Mouse (Mus musculus) liver, embryonic 11.5 days (tissue): ENCODE results near the gene Arhgap17. TPM values are rescaled to one million over a fixed set of nuclear protein-coding genes. Genes with fewer than 3 reads are reported as not detected.

ENCODE experiments used
- ATAC-seq: fragments of 200-750 bp; cut with Nextera tagmentation; replicated peaks from 2 replicates; pipeline ENCODE4 v1.8.0; 2017; ENCODE audit warnings: moderate number of reproducible peaks, mild to moderate bottlenecking, moderate TSS enrichment, moderate library complexity; ENCODE audit not compliant: low FRiP score
- DNase-seq: peaks from one replicate; pipeline ENCODE4 v3.0.0-alpha.2; 2017; ENCODE audit warnings: low spot score
- H3K27ac ChIP-seq: fragments of 300-500 bp; sonication (generic); 2 replicates; pipeline ENCODE4 v1.5.1; 2014; ENCODE audit warnings: mild to moderate bottlenecking, low read depth, low read length, control low read depth
- H3K27me3 ChIP-seq: fragments of 300-500 bp; sonication (generic); replicated peaks from 2 replicates; pipeline ENCODE4 v1.6.1; 2014; ENCODE audit warnings: low read length, mixed read lengths; ENCODE audit not compliant: control insufficient read depth, insufficient read depth
- H3K36me3 ChIP-seq: fragments of 300-500 bp; sonication (generic); 2 replicates; pipeline ENCODE4 v1.6.1; 2014; ENCODE audit warnings: mild to moderate bottlenecking, low read length, moderate library complexity, mixed read lengths; ENCODE audit not compliant: control insufficient read depth, insufficient read depth
- H3K4me1 ChIP-seq: fragments of 300-500 bp; sonication (generic); replicated peaks from 2 replicates; pipeline ENCODE4 v1.6.1; 2014; ENCODE audit warnings: low read length, mixed read lengths; ENCODE audit not compliant: control insufficient read depth, insufficient read depth
- H3K4me2 ChIP-seq: fragments of 300-500 bp; sonication (generic); 2 replicates; pipeline ENCODE4 v1.6.1; 2014; ENCODE audit warnings: mild to moderate bottlenecking, control low read depth, moderate library complexity
- H3K4me3 ChIP-seq: fragments of 300-500 bp; sonication (generic); 2 replicates; pipeline ENCODE4 v1.5.1; 2014; ENCODE audit warnings: low read depth, low read length, control low read depth
- H3K9ac ChIP-seq: fragments of 300-500 bp; sonication (generic); 2 replicates; pipeline ENCODE4 v1.6.1; 2014; ENCODE audit warnings: low read depth, low read length, control low read depth
- H3K9me3 ChIP-seq: fragments of 300-500 bp; sonication (generic); 2 replicates; pipeline ENCODE4 v1.6.1; 2016; ENCODE audit warnings: low read length, inconsistent platforms, mixed read lengths; ENCODE audit not compliant: control insufficient read depth
- WGBS: fragments of 180-500 bp; shearing (Covaris S2); extraction: QIAGEN DNeasy Blood & Tissue Kit; methylation state at CpG from one replicate; pipeline ENCODE4 v1.1.7; 2014; 5-methylcytosine and 5-hydroxymethylcytosine counted together
- polyA plus RNA-seq: library from polyadenylated mRNA; unstranded; fragments of >200 nt; fragmentation: Nextera tagmentation; extraction: Ambion mirVana; gene quantifications from 2 replicates; pipeline ENCODE4 v1.2.1, GENCODE M21; 2014

Arhgap17 gene
- polyA plus RNA-seq, 1 experiment from 2014 or later: 29.8 TPM

DNA sequence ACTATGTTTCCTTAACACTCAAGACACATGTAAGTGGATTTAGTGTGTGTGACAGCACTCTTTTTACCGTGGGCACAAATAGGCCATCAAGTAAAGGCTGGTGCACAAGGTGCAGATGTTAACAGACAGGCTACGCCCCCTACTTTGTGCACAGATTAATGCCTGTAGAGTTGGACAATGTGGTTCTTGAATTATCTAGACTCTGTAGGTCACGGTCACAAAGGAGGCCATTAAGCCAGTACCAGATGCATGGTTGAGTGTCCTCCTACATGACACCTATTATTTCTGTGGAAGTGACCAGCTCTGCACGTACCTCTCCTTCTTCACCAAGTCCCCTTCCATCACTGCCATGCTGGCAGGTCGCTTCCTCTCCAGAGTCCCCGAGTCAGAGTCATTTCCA, 73.6 kb downstream of the Arhgap17 start:
- H3K27ac ChIP-seq: no peak overlapping the region
- DNase-seq (no peak), ATAC-seq (no peak)
- H3K36me3 ChIP-seq: peaks cover 31% of the 10 kb centered on the region
- no peak overlapping the region for H3K4me3 ChIP-seq
- no peaks in the 10 kb centered on the region for H3K4me1 ChIP-seq
- H3K9me3 ChIP-seq: no peaks in the 10 kb centered on the region
- no peak overlapping the region for H3K4me2 ChIP-seq
- no peaks in the 10 kb centered on the region for H3K27me3 ChIP-seq
- WGBS: 91% methylated on average over 6 of the region's 6 CpGs
- no peak overlapping the region for H3K9ac ChIP-seq

DNA sequence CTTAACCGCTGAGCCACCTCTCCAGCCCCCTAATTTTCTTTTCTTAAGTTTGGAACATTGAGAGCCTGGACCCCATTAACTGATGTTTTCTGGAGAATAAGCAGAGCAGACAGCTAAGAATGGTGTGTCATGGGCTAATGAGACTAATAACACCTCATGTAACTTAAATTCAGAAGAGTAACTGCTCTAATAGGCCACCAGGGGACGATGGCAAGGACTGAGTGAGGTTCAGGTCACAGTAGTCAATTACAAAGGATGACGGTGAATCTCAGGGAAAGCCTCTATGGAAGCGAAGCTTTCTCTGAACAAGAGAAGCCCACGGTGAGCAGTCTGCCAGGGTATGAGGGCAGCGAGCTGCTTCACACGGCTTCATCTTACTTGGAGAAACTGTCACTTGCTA, 74.3 kb downstream of the Arhgap17 start:
- no peak overlapping the region for H3K27ac ChIP-seq
- H3K36me3 ChIP-seq: peaks cover 30% of the 10 kb centered on the region
- no peak for DNase-seq

DNA sequence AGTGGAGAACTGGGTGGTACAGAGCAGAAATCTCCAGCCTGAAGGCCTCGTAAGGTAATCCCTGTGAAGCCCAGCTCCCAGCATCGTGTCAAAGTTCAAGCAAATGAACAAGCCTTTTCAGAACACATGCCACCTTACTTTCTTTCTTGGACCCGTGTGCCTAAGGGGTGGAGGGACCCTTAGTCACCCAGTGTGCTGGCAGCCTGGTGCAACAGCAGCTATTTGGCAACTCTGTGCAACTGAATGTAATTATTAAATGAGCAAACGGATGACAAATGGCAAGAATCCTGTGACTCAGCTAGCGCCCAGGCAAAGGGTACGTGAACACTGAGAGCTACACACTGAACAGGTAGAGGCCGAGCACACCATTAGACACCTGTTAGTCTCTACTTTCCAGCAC, 75.8 kb downstream of the Arhgap17 start:
- H3K4me3 ChIP-seq: no peak overlapping the region
- ATAC-seq (no peak), DNase-seq (no peak)
- H3K27ac ChIP-seq: no peak overlapping the region
- H3K9ac ChIP-seq: no peak overlapping the region
- H3K4me1 ChIP-seq: no peaks in the 10 kb centered on the region
- no peak overlapping the region for H3K4me2 ChIP-seq
- no peaks in the 10 kb centered on the region for H3K9me3 ChIP-seq
- H3K27me3 ChIP-seq: no peaks in the 10 kb centered on the region
- 92% methylated on average over 7 of the region's 7 CpGs for WGBS
- H3K36me3 ChIP-seq: peaks cover 31% of the 10 kb centered on the region

More for the DNA sequence above, 74.3 kb downstream of the Arhgap17 start:
- Histone ChIP-seq H3K27me3 (no peaks in the 10 kb centered on the region), H3K4me1 (no peaks in the 10 kb centered on the region), H3K9ac (no peak overlapping the region), H3K4me2 (no peak overlapping the region), H3K4me3 (no peak overlapping the region), H3K9me3 (no peaks in the 10 kb centered on the region)
- WGBS: 90% methylated on average over 7 of the region's 7 CpGs
- no peak for ATAC-seq

GRCm38 (mm10) chr7:123291942-123292341, 77.8 kb downstream of the Arhgap17 start:
- Histone ChIP-seq H3K27me3 (no peaks in the 10 kb centered on the region), H3K9ac (no peak overlapping the region), H3K4me2 (no peak overlapping the region), H3K27ac (no peak overlapping the region), H3K4me3 (no peak overlapping the region), H3K4me1 (no peaks in the 10 kb centered on the region), H3K36me3 (peaks cover 28% of the 10 kb centered on the region), H3K9me3 (no peaks in the 10 kb centered on the region)
- no peak for DNase-seq
- WGBS: 88% methylated on average over 8 of the region's 8 CpGs
- ATAC-seq: no peak

DNA sequence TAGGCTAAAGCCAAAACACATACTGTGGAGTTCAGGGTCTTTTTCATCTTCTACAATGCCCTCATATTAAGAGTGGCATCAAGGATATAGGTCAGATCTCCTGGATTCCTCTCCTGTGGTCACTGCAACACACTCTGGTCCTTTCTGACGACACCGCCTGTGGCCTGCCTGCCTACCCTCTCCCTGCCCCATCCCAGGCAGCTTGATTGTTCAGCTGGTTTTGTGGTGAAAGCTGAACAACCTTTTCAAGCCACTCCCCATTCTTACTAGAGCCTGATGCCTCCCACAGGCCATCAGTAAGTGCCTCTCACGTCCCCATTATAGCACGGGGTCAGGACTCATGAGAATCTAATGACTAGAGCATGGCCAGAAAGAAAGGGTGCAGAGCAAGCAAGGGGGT, 80.5 kb downstream of the Arhgap17 start:
- DNase-seq (no peak), ATAC-seq (no peak)
- Histone ChIP-seq H3K4me1 (no peaks in the 10 kb centered on the region), H3K27ac (no peak overlapping the region), H3K27me3 (no peaks in the 10 kb centered on the region), H3K4me3 (no peak overlapping the region), H3K9me3 (no peaks in the 10 kb centered on the region), H3K4me2 (no peak overlapping the region), H3K36me3 (peaks cover 25% of the 10 kb centered on the region), H3K9ac (no peak overlapping the region)
- WGBS: 87% methylated on average over 4 of the region's 4 CpGs

DNA sequence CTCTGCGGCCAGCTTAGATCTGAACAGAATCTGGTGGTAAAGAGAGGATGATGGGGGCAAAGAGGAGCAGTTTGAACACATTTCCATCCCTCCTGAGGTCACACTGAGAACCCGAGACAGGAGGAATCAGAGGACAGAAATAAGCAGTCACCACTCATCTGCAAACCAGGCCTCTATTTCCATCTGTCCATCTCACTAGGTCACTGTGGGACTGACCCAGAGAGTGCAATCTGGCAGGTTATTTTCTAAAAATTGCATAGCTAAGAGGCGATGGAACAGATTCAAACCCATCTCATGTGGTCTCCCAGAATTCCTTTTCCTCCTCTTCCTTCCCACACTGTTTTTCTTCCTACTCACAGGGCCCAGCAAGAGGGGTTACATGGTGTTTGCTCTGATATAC, 81.8 kb downstream of the Arhgap17 start:
- no peaks in the 10 kb centered on the region for H3K27me3 ChIP-seq
- no peak overlapping the region for H3K27ac ChIP-seq
- no peaks in the 10 kb centered on the region for H3K9me3 ChIP-seq
- H3K9ac ChIP-seq: no peak overlapping the region
- no peak overlapping the region for H3K4me3 ChIP-seq
- H3K36me3 ChIP-seq: peaks cover 19% of the 10 kb centered on the region
- 87% methylated on average over 3 of the region's 3 CpGs for WGBS
- H3K4me1 ChIP-seq: no peaks in the 10 kb centered on the region
- DNase-seq: no peak
- no peak overlapping the region for H3K4me2 ChIP-seq
- ATAC-seq: no peak

GRCm38 (mm10) chr7:123285896-123286295, 83.8 kb downstream of the Arhgap17 start:
- Histone ChIP-seq H3K4me2 (no peak overlapping the region), H3K9me3 (no peaks in the 10 kb centered on the region), H3K36me3 (peaks cover 13% of the 10 kb centered on the region), H3K4me3 (no peak overlapping the region), H3K27me3 (no peaks in the 10 kb centered on the region), H3K27ac (no peak overlapping the region), H3K4me1 (no peaks in the 10 kb centered on the region), H3K9ac (no peak overlapping the region)
- ATAC-seq (no peak), DNase-seq (no peak)
- 94% methylated on average over 5 of the region's 5 CpGs for WGBS

GRCm38 (mm10) chr7:123283826-123284225, 85.9 kb downstream of the Arhgap17 start:
- Histone ChIP-seq H3K27ac (no peak overlapping the region), H3K4me1 (no peaks in the 10 kb centered on the region), H3K9ac (no peak overlapping the region), H3K4me3 (no peak overlapping the region), H3K36me3 (peaks cover 12% of the 10 kb centered on the region; the same call in 1 of the 2 replicates), H3K9me3 (no peaks in the 10 kb centered on the region), H3K4me2 (no peak overlapping the region), H3K27me3 (no peaks in the 10 kb centered on the region)
- 84% methylated on average over 4 of the region's 4 CpGs for WGBS
- ATAC-seq (no peak), DNase-seq (no peak)

- H3K27me3 ChIP-seq: no peaks in the 10 kb centered on the region
- no peaks in the 10 kb centered on the region for H3K9me3 ChIP-seq
- WGBS: 97% methylated on average over 4 of the region's 4 CpGs
- 0 out of 2 replicates have a peak, but pooled peaks cover 3% of the 10 kb centered on the region for H3K36me3 ChIP-seq
- DNase-seq (no peak), ATAC-seq (no peak)
- H3K9ac ChIP-seq: no peak overlapping the region
- no peak overlapping the region for H3K4me3 ChIP-seq
- no peak overlapping the region for H3K27ac ChIP-seq
- H3K4me1 ChIP-seq: no peaks in the 10 kb centered on the region
- H3K4me2 ChIP-seq: no peak overlapping the region
Measured at GRCm38 (mm10) chr7:123279797-123280196, 89.9 kb downstream of the Arhgap17 start.
